Mouse (Mus musculus) thymus, adult 2 months (tissue): ENCODE measurements around the gene Cdh5. TPM values are rescaled to one million over a fixed set of nuclear protein-coding genes. Genes with fewer than 3 reads are reported as not detected.

Source experiments
- DNase-seq: peaks from one replicate; pipeline ENCODE4 v3.0.0; 2021
- H3K27ac ChIP-seq: fragments of 200-500 bp; 2 replicates; pipeline ENCODE4 v1.5.1; 2012; ENCODE audit warnings: low read length, control low read depth; ENCODE audit not compliant: control insufficient read depth, insufficient read depth
- H3K27me3 ChIP-seq: fragments of 200-500 bp; 2 replicates; pipeline ENCODE4 v1.6.1; 2012; ENCODE audit warnings: mild to moderate bottlenecking, low read length, moderate library complexity, mixed read lengths; ENCODE audit not compliant: control insufficient read depth, insufficient read depth
- H3K36me3 ChIP-seq: fragments of 200-500 bp; 2 replicates; pipeline ENCODE4 v1.6.1; 2012; ENCODE audit warnings: mild to moderate bottlenecking, low read length, moderate library complexity; ENCODE audit not compliant: control insufficient read depth, insufficient read depth
- H3K4me1 ChIP-seq: fragments of 200-500 bp; replicated peaks from 2 replicates; pipeline ENCODE4 v1.6.1; 2012; ENCODE audit warnings: low read length; ENCODE audit not compliant: control insufficient read depth, insufficient read depth
- H3K4me3 ChIP-seq: fragments of 200-500 bp; 2 replicates; pipeline ENCODE4 v1.5.1; 2012; ENCODE audit warnings: mild to moderate bottlenecking, low read length, control low read depth, moderate library complexity; ENCODE audit not compliant: control insufficient read depth, insufficient read depth
- CTCF ChIP-seq: fragments of 200-500 bp; IDR thresholded peaks from 2 replicates; pipeline ENCODE4 v1.5.1; 2012; ENCODE audit warnings: mild to moderate bottlenecking, control low read depth, low read length, moderate library complexity, borderline replicate concordance; ENCODE audit not compliant: control insufficient read depth, poor library complexity, insufficient read depth; ENCODE audit errors: extremely low read depth
- POLR2A ChIP-seq: fragments of 200-500 bp; IDR thresholded peaks from 2 replicates; pipeline ENCODE4 v1.6.1; 2012; ENCODE audit warnings: mild to moderate bottlenecking, low read length, control low read depth, moderate library complexity; ENCODE audit not compliant: control insufficient read depth, poor library complexity, insufficient read depth; ENCODE audit errors: extremely low read depth
- WGBS: fragments of 180-500 bp; shearing (Covaris S2); methylation state at CpG from one replicate; pipeline ENCODE4 v1.1.7; 2018; 5-methylcytosine and 5-hydroxymethylcytosine counted together
- polyA plus RNA-seq: library from polyadenylated mRNA; depleted of rRNA; stranded (reverse); fragments of >200 nt; gene quantifications from 2 replicates; pipeline ENCODE4 v1.2.3, GENCODE M21; 2012

Cdh5 gene
- polyA plus RNA-seq, 1 experiment, result 17.4 TPM

GRCm38 (mm10) chr8:104103462-104103861, 2.0 kb downstream of the Cdh5 start:
- peaks cover 6% of the 10 kb centered on the region for H3K4me1 ChIP-seq
- H3K27me3 ChIP-seq, result no peaks in the 10 kb centered on the region
- H3K27ac ChIP-seq, result no peak overlapping the region
- no peaks in the 10 kb centered on the region for H3K36me3 ChIP-seq
- 22% methylated on average over 7 of the region's 7 CpGs for WGBS
- no peak overlapping the region for H3K4me3 ChIP-seq
- TF ChIP-seq CTCF, result no peak
- TF ChIP-seq POLR2A, result no peak
- DNase-seq, result no peak

GRCm38 (mm10) chr8:104105768-104106167, 4.3 kb downstream of the Cdh5 start:
- TF ChIP-seq CTCF, result no peak
- no peak for TF ChIP-seq POLR2A
- H3K27me3 ChIP-seq, result no peaks in the 10 kb centered on the region
- no peaks in the 10 kb centered on the region for H3K36me3 ChIP-seq
- DNase-seq, result no peak
- H3K4me1 ChIP-seq, result no peaks in the 10 kb centered on the region; the same call in 1 of the 2 replicates
- H3K4me3 ChIP-seq, result no peak overlapping the region
- WGBS, result 92% methylated on average over 6 of the region's 6 CpGs
- H3K27ac ChIP-seq, result no peak overlapping the region

GRCm38 (mm10) chr8:104106276-104106946, 5.0 kb downstream of the Cdh5 start:
- no peak overlapping the region for H3K4me3 ChIP-seq
- no peaks in the 10 kb centered on the region for H3K4me1 ChIP-seq
- TF ChIP-seq POLR2A, result no peak
- no peak for TF ChIP-seq CTCF
- no peaks in the 10 kb centered on the region for H3K27me3 ChIP-seq
- no peaks in the 10 kb centered on the region for H3K36me3 ChIP-seq
- 85% methylated on average over 6 of the region's 7 CpGs for WGBS
- H3K27ac ChIP-seq, result no peak overlapping the region
- DNase-seq, result no peak

GRCm38 (mm10) chr8:104107111-104107510, 5.7 kb downstream of the Cdh5 start:
- no peak for DNase-seq
- no peaks in the 10 kb centered on the region for H3K4me1 ChIP-seq
- H3K27ac ChIP-seq, result no peak overlapping the region
- H3K27me3 ChIP-seq, result no peaks in the 10 kb centered on the region
- TF ChIP-seq CTCF, result no peak
- no peak for TF ChIP-seq POLR2A
- no peak overlapping the region for H3K4me3 ChIP-seq
- H3K36me3 ChIP-seq, result no peaks in the 10 kb centered on the region

GRCm38 (mm10) chr8:104108048-104108447, 6.6 kb downstream of the Cdh5 start:
- no peak overlapping the region for H3K27ac ChIP-seq
- no peak for DNase-seq
- no peaks in the 10 kb centered on the region for H3K36me3 ChIP-seq
- no peaks in the 10 kb centered on the region for H3K4me1 ChIP-seq
- no peak for TF ChIP-seq POLR2A
- TF ChIP-seq CTCF, result no peak
- WGBS, result 79% methylated on average over 5 of the region's 5 CpGs
- no peaks in the 10 kb centered on the region for H3K27me3 ChIP-seq
- H3K4me3 ChIP-seq, result no peak overlapping the region

- no peak for DNase-seq
- WGBS, result 69% methylated on average over 10 of the region's 10 CpGs
- Histone ChIP-seq H3K4me3 (no peak overlapping the region), H3K27ac (no peak overlapping the region), H3K4me1 (no peaks in the 10 kb centered on the region), H3K36me3 (no peaks in the 10 kb centered on the region), H3K27me3 (no peaks in the 10 kb centered on the region)
- TF ChIP-seq CTCF, result no peak
Measured at GRCm38 (mm10) chr8:104110498-104111134, 9.2 kb downstream of the Cdh5 start.

GRCm38 (mm10) chr8:104121640-104122416, 20.4 kb downstream of the Cdh5 start:
- 93% methylated on average over 12 of the region's 12 CpGs for WGBS
- H3K4me3 ChIP-seq, result no peak overlapping the region
- H3K27ac ChIP-seq, result no peak overlapping the region
- no peak for TF ChIP-seq POLR2A
- H3K36me3 ChIP-seq, result no peaks in the 10 kb centered on the region
- no peaks in the 10 kb centered on the region for H3K4me1 ChIP-seq
- no peak for DNase-seq
- H3K27me3 ChIP-seq, result no peaks in the 10 kb centered on the region
